In the genomic region with DNA sequence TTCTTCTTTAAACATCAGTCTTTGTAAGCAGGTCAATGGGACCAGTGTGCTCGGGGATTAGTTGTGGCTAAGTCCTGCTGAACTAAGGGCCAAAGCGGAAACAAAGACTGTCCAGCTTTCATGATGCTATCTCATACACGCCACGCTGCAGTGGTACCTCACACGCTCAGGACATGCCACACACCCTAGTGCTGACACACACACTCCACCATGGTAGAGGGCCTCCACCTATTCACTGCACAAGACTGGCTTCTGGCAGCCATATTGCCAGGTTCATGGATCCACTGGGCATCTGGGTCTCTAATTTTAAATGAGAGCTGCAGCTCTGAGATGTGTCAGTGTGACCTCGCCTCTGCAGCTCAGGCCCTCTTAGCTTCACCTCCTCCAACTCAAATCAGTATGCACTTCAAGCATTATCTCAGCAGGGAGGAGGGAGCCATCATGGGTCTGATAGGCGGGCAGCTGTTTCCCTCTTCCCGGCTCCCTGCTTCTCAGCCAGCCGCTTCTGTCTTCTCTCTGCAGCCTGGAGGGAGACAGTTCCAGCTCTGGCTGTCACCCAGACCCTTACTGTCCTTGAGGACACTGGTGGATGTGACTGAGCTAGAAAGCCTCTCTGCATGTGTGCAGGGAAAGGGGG, we compare ENCODE assay signal across 9 mouse cellular contexts.
DNase-seq lines count a peak whose midpoint lies in the region; ATAC-seq and TF ChIP-seq lines count a peak whose summit lies in the region.
"Had no signal": no experiment of that assay in that cellular context is flagged by ENCODE, and none has a peak within 500 bp of the region (broad histone marks: within the 10 kb centered on the region; RNA-seq: fewer than 3 reads in every experiment).

No protein-coding gene starts in this region.

- H3K4me2 ChIP-seq in embryonic facial prominence, embryonic 11.5 days (ENCODE audit: low read depth, low read length) = no peak overlapping the region
- H3K4me2 ChIP-seq in neural tube, embryonic 14.5 days (ENCODE audit: low read depth, low read length) = no peak overlapping the region

- H3K9me3 ChIP-seq in embryonic facial prominence, embryonic 11.5 days (replicated peaks; ENCODE audit: control insufficient read depth, low read length) = no peaks in the 10 kb centered on the region
- H3K9me3 ChIP-seq in neural tube, embryonic 14.5 days (ENCODE audit: control insufficient read depth, low read length) = no peaks in the 10 kb centered on the region

- H3K36me3 ChIP-seq in embryonic facial prominence, embryonic 11.5 days (replicated peaks; ENCODE audit: control insufficient read depth, insufficient read depth, low read depth, low read length) = no peaks in the 10 kb centered on the region
- no peaks in the 10 kb centered on the region for H3K36me3 ChIP-seq in neural tube, embryonic 14.5 days (ENCODE audit: control insufficient read depth, insufficient read depth, low read length)

- no peaks in the 10 kb centered on the region for H3K27me3 ChIP-seq in embryonic facial prominence, embryonic 11.5 days (ENCODE audit: control insufficient read depth, insufficient read depth, low read length)
- H3K27me3 ChIP-seq in neural tube, embryonic 14.5 days (ENCODE audit: control insufficient read depth, insufficient read depth, low read length) = no peaks in the 10 kb centered on the region

- peaks cover 15% of the 10 kb centered on the region for H3K4me1 ChIP-seq in lung, adult 2 months (ENCODE audit: control insufficient read depth, insufficient read depth, low read length)
- H3K4me1 ChIP-seq in embryonic facial prominence, embryonic 11.5 days (ENCODE audit: control insufficient read depth, insufficient read depth, low read length) = no peaks in the 10 kb centered on the region; the same call in 1 of the 2 replicates
- peaks cover 11% of the 10 kb centered on the region for H3K4me1 ChIP-seq in neural tube, embryonic 14.5 days (ENCODE audit: control insufficient read depth, insufficient read depth, low read length)

- H3K4me3 ChIP-seq in lung, adult 2 months (replicated peaks; ENCODE audit: extremely low read depth, low read depth, low read length) = no peak overlapping the region
- H3K4me3 ChIP-seq in embryonic facial prominence, embryonic 11.5 days (ENCODE audit: low read depth, low read length) = no peak overlapping the region
- no peak overlapping the region for H3K4me3 ChIP-seq in neural tube, embryonic 14.5 days (ENCODE audit: low read depth, low read length)
- H3K4me3 ChIP-seq: erythroblast, embryonic 14.5 days had no signal

- DNase-seq in lung, postnatal 10 days = peak; percentile 52
- DNase-seq in lung, adult 2 months = no peak
- no peak for DNase-seq in embryonic facial prominence, embryonic 11.5 days (ENCODE audit: low spot score)
- DNase-seq in heart, postnatal 4 days = peak; percentile 56
- DNase-seq in kidney, adult 8-10 months = no peak
- DNase-seq in embryo, embryonic 10.5 days (ENCODE audit: low spot score) = no peak
- DNase-seq in urinary bladder, postnatal 36 days (ENCODE audit: low spot score in 2 of 2) = no peak

- TF ChIP-seq POLR2A in lung, adult 2 months (IDR thresholded peaks at IDR 0.05; ENCODE audit: borderline replicate concordance, extremely low read depth, low read depth, low read length) = no peak

- TF ChIP-seq CTCF in lung, adult 2 months (IDR thresholded peaks at IDR 0.05; ENCODE audit: insufficient read depth, low read length) = no peak

- 0 out of 2 replicates have a peak, but pooled peaks have one; percentile 39 for ATAC-seq in embryonic facial prominence, embryonic 11.5 days (replicated peaks; ENCODE audit: insufficient number of reproducible peaks, low FRiP score, low TSS enrichment, low read depth)
- ATAC-seq in neural tube, embryonic 14.5 days (ENCODE audit: low read depth) = peak; percentile 78

- WGBS in lung, adult 2 months = 70% methylated on average over 9 of the region's 9 CpGs
- 44% methylated on average over 9 of the region's 9 CpGs for WGBS in embryonic facial prominence, embryonic 11.5 days
- 26% methylated on average over 9 of the region's 9 CpGs for WGBS in neural tube, embryonic 14.5 days

- no peak overlapping the region for H3K9ac ChIP-seq in embryonic facial prominence, embryonic 11.5 days (replicated peaks; ENCODE audit: low read length)
- no peak overlapping the region for H3K9ac ChIP-seq in neural tube, embryonic 14.5 days (replicated peaks; ENCODE audit: low read depth, low read length)

- no peak overlapping the region for H3K27ac ChIP-seq in embryonic facial prominence, embryonic 11.5 days (replicated peaks; ENCODE audit: low read depth, low read length)
- peak overlapping the region; percentile 80 for H3K27ac ChIP-seq in neural tube, embryonic 14.5 days (ENCODE audit: low read depth, low read length)

Comparison
In these comparisons a context has a peak if more than half of its experiments do, and no peak if none do; other contexts are left out.
1. DNase-seq: peak in lung, postnatal 10 days (single experiment) and heart, postnatal 4 days (single experiment); none in lung, adult 2 months (single experiment), embryonic facial prominence, embryonic 11.5 days (single experiment), kidney, adult 8-10 months (0 of 2), embryo, embryonic 10.5 days (single experiment) and urinary bladder, postnatal 36 days (0 of 2).